Mouse (Mus musculus) embryonic facial prominence, embryonic 15.5 days (tissue): ENCODE measurements at regions not wholly inside any gene's neighbourhood (a gene's known extent, or its start where the extent isn't known, plus 50 kb on each side); places are given as distances from the start of the nearest gene placed in this dataset.

Source experiments
- ATAC-seq: fragments of 200-750 bp; cut with Nextera tagmentation; 2 replicates; pipeline ENCODE4 v1.8.0; 2017; ENCODE audit warnings: low read depth, moderate TSS enrichment; ENCODE audit not compliant: insufficient number of reproducible peaks, low FRiP score, low TSS enrichment
- H3K27ac ChIP-seq: fragments of 300-500 bp; sonication (generic); replicated peaks from 2 replicates; pipeline ENCODE4 v1.5.1; 2015; ENCODE audit warnings: mild to moderate bottlenecking, inconsistent platforms
- H3K27me3 ChIP-seq: fragments of 300-500 bp; sonication (generic); 2 replicates; pipeline ENCODE4 v1.6.1; 2015; ENCODE audit warnings: inconsistent platforms
- H3K36me3 ChIP-seq: fragments of 300-500 bp; sonication (generic); 2 replicates; pipeline ENCODE4 v1.6.1; 2015; ENCODE audit warnings: mild to moderate bottlenecking, inconsistent platforms
- H3K4me1 ChIP-seq: fragments of 300-500 bp; sonication (generic); 2 replicates; pipeline ENCODE4 v1.6.1; 2015; ENCODE audit warnings: inconsistent platforms
- H3K4me2 ChIP-seq: fragments of 300-500 bp; sonication (generic); replicated peaks from 2 replicates; pipeline ENCODE4 v1.6.1; 2015; ENCODE audit warnings: mild to moderate bottlenecking, inconsistent platforms
- H3K4me3 ChIP-seq: fragments of 300-500 bp; sonication (generic); replicated peaks from 2 replicates; pipeline ENCODE4 v1.5.1; 2015; ENCODE audit warnings: mild to moderate bottlenecking, inconsistent platforms
- H3K9ac ChIP-seq: fragments of 300-500 bp; sonication (generic); 2 replicates; pipeline ENCODE4 v1.6.1; 2015; ENCODE audit warnings: inconsistent platforms
- H3K9me3 ChIP-seq: fragments of 300-500 bp; sonication (generic); replicated peaks from 2 replicates; pipeline ENCODE4 v1.6.1; 2016; ENCODE audit warnings: inconsistent platforms
- WGBS: fragments of 180-500 bp; shearing (Covaris S2); methylation state at CpG from one replicate; pipeline ENCODE4 v1.1.7; 2015; 5-methylcytosine and 5-hydroxymethylcytosine counted together

DNA sequence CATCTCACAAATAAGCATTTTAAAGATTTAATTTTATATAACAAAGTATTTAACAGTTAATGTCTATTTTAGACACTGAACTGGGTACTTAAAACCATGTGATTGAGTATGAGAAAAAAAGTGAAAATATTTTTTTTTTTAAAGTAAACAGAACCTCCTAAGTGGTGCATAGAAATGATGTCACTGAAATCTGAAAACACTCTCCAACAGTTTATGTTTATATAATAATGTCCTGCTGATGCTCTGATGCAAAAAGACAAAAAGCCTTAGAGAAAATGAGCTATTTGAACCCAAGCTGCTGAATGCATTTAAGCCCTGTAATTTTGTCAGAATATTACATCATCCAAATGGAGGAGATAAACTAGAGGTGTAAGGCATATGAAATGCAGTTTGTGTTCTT is 3447.1 kb downstream of the 9330182O14Rik start:
- ATAC-seq: no peak
- H3K27ac ChIP-seq: no peak overlapping the region
- no peaks in the 10 kb centered on the region for H3K36me3 ChIP-seq
- H3K4me2 ChIP-seq: no peak overlapping the region
- H3K4me3 ChIP-seq: no peak overlapping the region
- no peak overlapping the region for H3K9ac ChIP-seq
- H3K9me3 ChIP-seq: no peaks in the 10 kb centered on the region
- no peaks in the 10 kb centered on the region for H3K27me3 ChIP-seq
- no peaks in the 10 kb centered on the region for H3K4me1 ChIP-seq

DNA sequence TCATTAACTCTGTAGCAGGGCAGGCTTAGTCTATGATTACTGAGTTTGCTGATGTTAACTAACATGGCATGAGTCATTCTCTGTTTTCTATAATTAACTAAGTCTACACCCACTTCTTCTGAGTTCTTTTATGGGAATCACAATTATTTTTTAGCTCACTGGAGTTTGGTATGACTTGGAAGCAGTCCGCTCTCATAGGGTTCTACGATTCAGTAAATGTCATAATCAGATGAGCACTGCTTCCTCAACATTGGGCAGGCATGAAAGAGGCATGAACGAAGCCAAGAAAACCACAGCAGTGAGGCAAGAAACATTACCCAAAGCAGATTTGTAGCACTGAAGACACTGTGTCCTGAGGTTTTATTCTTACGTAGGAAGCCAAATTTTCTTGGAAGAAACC is 3451.6 kb downstream of the 9330182O14Rik start:
- ATAC-seq: peak; percentile 65
- Histone ChIP-seq H3K9me3 (no peaks in the 10 kb centered on the region), H3K4me2 (no peak overlapping the region), H3K27ac (no peak overlapping the region), H3K4me3 (no peak overlapping the region), H3K9ac (no peak overlapping the region), H3K4me1 (no peaks in the 10 kb centered on the region), H3K36me3 (no peaks in the 10 kb centered on the region), H3K27me3 (no peaks in the 10 kb centered on the region)
- 54% methylated on average over 4 of the region's 4 CpGs for WGBS

DNA sequence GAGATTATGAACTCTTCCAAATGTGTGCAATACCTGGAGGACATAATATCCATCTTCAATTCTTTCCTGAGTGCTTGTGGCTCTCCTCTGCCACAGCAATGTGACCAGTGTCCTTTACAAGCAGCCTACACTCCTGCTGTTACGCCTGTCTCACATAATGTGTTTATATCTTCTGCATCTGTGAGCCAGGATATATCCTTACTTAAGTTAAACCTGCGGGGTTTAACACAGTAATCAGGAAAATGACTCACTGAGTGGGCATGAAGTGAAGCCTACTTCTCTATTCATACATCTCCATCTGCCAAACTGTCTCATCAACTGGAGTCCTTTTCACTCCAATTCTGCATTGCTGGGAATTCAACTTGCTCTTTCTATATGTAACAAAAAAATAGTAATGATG is 3453.9 kb downstream of the 9330182O14Rik start:
- Histone ChIP-seq H3K27ac (no peak overlapping the region), H3K36me3 (no peaks in the 10 kb centered on the region), H3K9me3 (no peaks in the 10 kb centered on the region), H3K4me1 (no peaks in the 10 kb centered on the region), H3K27me3 (no peaks in the 10 kb centered on the region), H3K9ac (no peak overlapping the region), H3K4me3 (no peak overlapping the region), H3K4me2 (no peak overlapping the region)
- no peak for ATAC-seq
- 71% methylated on average over 2 of the region's 2 CpGs for WGBS

DNA sequence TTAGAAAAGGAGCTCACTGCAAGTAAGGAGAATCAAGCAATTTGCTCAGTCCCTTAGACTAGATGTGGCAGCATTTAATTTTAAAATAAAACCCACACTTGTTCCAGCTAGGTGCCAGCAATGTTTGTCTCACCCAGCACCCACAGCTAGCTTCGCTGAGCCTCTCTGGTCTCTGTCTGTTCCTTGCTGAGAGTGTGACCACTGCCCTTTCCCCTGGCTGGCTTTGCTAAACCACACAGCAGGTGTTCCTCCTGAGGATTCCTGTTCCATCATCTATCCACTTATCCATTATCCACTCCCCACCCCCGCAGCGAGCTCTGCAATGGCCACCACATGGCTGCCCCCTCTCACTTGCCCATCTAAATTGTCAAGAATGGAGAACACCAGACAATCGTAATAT is 3473.5 kb downstream of the 9330182O14Rik start:
- H3K4me2 ChIP-seq: no peak overlapping the region
- H3K9ac ChIP-seq: no peak overlapping the region
- H3K27me3 ChIP-seq: no peaks in the 10 kb centered on the region
- no peaks in the 10 kb centered on the region for H3K4me1 ChIP-seq
- H3K4me3 ChIP-seq: no peak overlapping the region
- no peak overlapping the region for H3K27ac ChIP-seq
- WGBS: 87% methylated on average over 4 of the region's 4 CpGs
- ATAC-seq: no peak
- no peaks in the 10 kb centered on the region for H3K36me3 ChIP-seq
- H3K9me3 ChIP-seq: no peaks in the 10 kb centered on the region

DNA sequence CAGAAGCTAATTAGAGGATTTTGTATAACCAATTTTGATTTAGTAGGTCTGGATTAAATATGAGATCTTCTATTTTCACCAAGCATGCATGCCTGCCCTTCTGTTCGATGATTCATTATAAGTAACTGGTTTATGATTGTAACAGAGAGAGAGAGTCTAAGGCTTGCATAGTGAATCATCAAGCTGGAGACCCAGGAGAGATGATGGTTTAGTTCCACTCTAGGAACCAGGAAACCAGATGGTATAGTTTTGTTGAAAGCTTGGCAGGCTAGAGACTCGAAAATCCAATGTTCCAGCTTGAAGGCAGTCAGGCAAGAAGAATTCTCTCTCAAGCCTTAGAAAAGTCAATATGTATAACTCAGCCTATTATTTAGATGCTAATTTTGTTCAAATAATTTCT is 3475.7 kb downstream of the 9330182O14Rik start:
- no peak overlapping the region for H3K9ac ChIP-seq
- H3K27me3 ChIP-seq: no peaks in the 10 kb centered on the region
- no peak for ATAC-seq
- H3K27ac ChIP-seq: no peak overlapping the region
- WGBS: 56% methylated on average over 2 of the region's 2 CpGs
- no peaks in the 10 kb centered on the region for H3K9me3 ChIP-seq
- no peaks in the 10 kb centered on the region for H3K36me3 ChIP-seq
- no peaks in the 10 kb centered on the region for H3K4me1 ChIP-seq
- H3K4me2 ChIP-seq: no peak overlapping the region
- no peak overlapping the region for H3K4me3 ChIP-seq

DNA sequence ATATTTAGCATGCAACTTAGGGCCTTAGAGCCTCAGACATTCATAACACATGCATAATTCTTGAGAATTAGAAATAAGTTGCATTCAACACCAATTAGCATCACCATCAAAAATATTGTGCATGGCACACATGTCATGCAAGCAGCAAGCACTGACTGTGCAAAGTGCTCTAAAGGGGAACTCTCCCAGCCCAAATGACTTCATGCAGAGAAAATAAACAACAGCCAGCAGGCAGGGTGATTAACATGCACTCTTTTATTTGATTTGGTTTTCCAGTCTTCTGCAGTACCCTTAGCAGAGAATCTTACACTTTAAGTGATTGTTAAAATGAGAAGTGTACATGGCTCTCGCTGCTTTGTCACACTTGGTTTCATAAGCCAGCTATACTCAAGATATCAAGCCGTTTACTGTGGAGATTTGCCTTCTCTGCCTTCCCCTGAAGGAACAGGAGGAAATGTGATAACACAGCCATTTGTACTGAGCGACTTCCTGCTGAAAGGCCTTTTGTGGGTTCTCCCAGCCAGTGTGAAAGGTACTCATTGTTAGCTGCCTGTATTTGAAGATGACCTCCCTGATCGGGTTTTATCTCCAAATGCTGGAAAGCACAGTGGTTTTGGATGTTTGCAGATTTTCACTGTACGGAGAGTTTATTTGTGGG is 3480.0 kb downstream of the 9330182O14Rik start:
- no peak for ATAC-seq
- H3K4me3 ChIP-seq: no peak overlapping the region
- no peaks in the 10 kb centered on the region for H3K36me3 ChIP-seq
- no peak overlapping the region for H3K4me2 ChIP-seq
- H3K9ac ChIP-seq: no peak overlapping the region
- no peaks in the 10 kb centered on the region for H3K9me3 ChIP-seq
- H3K27me3 ChIP-seq: no peaks in the 10 kb centered on the region
- H3K27ac ChIP-seq: no peak overlapping the region
- H3K4me1 ChIP-seq: no peaks in the 10 kb centered on the region
- WGBS: 26% methylated on average over 5 of the region's 5 CpGs

DNA sequence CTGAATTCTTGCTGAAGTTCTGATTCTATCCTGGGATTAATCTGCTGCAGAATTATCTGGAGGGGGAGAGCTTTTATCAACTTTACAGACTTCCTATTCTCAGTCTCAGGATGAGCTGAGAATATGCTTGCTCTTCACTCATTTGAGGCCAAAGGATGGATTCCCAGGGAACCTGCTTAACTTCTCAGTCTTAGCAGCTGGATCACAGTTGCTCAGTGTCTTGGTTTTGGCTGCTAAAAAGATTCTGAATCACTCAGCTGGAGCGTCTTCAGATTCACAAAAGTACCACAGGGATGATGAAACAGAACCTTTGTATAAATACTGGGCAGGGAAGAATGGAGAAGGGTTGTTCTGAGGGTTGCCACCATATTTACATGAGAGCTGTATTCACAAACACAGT is 3481.6 kb downstream of the 9330182O14Rik start:
- H3K27ac ChIP-seq: no peak overlapping the region
- no peaks in the 10 kb centered on the region for H3K27me3 ChIP-seq
- H3K4me1 ChIP-seq: no peaks in the 10 kb centered on the region
- H3K4me2 ChIP-seq: no peak overlapping the region
- H3K4me3 ChIP-seq: no peak overlapping the region
- ATAC-seq: no peak
- no peak overlapping the region for H3K9ac ChIP-seq
- 74% methylated on average over 1 of the region's 1 CpGs for WGBS
- no peaks in the 10 kb centered on the region for H3K36me3 ChIP-seq
- no peaks in the 10 kb centered on the region for H3K9me3 ChIP-seq

DNA sequence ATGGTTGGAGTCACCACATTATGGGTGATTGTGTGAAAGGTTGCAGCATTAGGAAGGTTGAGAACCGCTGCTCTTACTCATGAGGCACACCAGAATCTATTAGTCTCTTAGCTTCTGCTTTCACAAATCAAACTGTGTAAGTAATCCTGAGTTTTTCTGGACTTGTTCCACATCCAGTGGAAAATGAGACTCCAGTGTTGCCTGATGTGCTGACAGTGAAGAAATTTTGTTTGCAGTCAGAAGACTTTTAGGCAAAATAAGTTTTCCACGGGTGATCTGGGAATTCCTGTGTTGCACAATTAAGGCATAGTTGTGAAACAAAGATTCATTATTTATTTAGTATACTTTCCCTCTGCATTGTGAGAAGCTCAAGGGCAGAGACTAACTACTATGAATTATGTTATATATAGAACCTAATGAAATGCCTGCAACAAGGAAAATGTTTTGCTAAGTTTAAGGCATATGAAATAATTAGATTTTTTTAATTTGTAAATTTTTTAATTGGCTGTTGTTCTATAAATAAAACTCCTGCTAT is 3490.3 kb downstream of the 9330182O14Rik start:
- Histone ChIP-seq H3K9me3 (no peaks in the 10 kb centered on the region), H3K4me2 (no peak overlapping the region), H3K9ac (no peak overlapping the region), H3K4me3 (no peak overlapping the region), H3K27ac (no peak overlapping the region), H3K4me1 (no peaks in the 10 kb centered on the region), H3K36me3 (no peaks in the 10 kb centered on the region), H3K27me3 (no peaks in the 10 kb centered on the region)
- WGBS: 49% methylated on average over 2 of the region's 2 CpGs
- no peak for ATAC-seq

DNA sequence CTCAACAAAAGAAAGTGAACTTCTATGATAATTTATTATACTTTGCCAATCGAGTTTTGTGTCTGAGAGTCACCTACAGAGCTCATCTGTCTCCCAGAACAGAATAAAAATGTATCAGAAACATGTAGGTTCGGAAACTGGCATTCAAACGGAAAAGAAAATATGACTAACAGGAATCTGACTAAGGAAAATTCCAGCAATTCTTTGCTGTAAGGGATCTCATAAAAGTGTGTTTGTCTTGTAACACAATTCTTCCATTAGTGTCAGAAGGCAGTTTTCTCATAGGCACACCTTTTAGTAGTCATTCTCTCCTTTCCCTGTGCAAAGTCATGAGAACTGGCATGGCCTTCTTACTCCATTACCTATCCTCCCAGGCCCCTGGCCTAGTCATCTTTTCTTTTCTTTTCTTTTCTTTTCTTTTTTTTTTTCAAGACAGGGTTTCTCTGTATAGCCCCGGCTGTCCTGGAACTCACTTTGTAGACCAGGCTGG is 3490.9 kb downstream of the 9330182O14Rik start:
- no peak for ATAC-seq
- Histone ChIP-seq H3K4me2 (no peak overlapping the region), H3K9ac (no peak overlapping the region), H3K9me3 (no peaks in the 10 kb centered on the region), H3K4me3 (no peak overlapping the region), H3K27ac (no peak overlapping the region), H3K4me1 (no peaks in the 10 kb centered on the region), H3K36me3 (no peaks in the 10 kb centered on the region), H3K27me3 (no peaks in the 10 kb centered on the region)
- WGBS: 69% methylated on average over 4 of the region's 4 CpGs

DNA sequence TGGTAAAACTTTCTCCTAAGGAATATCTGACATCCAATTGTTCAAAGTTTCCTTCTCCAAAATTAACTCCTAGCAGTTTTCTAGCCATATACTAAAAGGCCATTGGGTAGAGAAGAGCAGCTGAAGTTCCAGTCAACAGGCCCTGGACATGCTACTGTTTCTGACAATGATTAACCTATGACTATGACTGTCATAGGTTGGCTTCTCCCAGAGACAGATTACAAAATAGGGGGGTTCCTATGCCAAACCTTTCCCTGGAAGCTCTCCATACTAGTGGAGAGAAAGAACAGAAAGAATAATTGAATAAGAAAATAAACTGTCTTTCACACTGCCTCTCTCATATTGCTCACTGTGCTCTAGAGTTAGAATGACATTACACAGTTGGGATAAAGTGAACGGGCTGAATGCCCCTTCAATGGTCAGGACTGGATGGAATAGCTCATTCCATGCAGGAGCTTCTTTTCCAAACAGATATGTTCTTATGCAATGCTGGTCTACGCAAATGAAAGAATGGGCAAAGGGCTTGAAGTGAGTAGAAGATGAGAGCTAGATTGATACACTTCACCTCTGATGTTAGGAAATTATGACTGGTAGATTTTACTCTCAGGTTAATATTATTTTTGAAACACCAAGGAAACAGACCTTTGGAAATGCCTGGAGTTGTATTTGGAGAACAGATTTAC is 3516.8 kb downstream of the 9330182O14Rik start:
- no peaks in the 10 kb centered on the region for H3K4me1 ChIP-seq
- no peaks in the 10 kb centered on the region for H3K9me3 ChIP-seq
- no peak for ATAC-seq
- H3K4me3 ChIP-seq: no peak overlapping the region
- WGBS: 82% methylated on average over 2 of the region's 2 CpGs
- no peak overlapping the region for H3K9ac ChIP-seq
- no peaks in the 10 kb centered on the region for H3K36me3 ChIP-seq
- no peaks in the 10 kb centered on the region for H3K27me3 ChIP-seq
- H3K4me2 ChIP-seq: no peak overlapping the region
- H3K27ac ChIP-seq: no peak overlapping the region

DNA sequence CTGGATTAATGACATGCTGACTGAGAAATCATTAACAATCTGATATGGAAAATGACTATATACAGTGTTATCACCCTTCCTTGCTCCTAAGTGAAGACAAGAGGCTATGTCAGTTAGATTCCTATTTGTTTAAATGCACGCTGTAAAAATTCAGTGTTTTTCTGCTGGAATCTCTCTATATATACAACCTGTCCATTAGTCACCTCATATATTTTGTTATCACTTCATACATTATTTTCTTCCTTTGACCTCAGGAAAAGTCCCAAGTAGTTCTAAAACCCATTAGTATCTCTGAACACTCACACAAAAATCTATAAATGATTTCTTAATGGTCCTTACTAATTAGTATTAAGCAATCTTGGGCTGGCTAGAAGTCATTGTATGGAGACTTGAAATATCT is 3529.5 kb downstream of the 9330182O14Rik start:
- H3K27me3 ChIP-seq: no peaks in the 10 kb centered on the region
- ATAC-seq: no peak
- 74% methylated on average over 1 of the region's 1 CpGs for WGBS

DNA sequence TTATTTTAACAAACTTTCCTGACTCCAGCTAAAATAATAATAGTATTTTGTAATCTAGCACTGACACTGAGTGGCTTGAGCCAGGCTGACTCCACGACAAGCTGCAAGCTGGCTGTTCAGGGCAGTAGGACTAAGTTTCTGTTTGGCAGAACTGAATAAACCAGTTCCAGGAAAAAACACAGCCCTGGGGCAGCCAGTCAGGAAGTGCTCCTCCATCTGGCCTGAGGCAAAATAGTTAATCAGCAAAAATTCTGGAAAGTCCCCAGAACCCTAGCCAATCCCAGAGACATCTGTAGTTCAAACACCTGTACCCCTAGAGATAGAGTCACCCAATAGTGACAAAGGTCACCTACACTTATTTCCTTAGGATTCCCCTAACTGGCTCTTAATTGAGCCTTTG is 3544.7 kb downstream of the 9330182O14Rik start:
- ATAC-seq: no peak
- no peak overlapping the region for H3K4me3 ChIP-seq
- no peak overlapping the region for H3K4me2 ChIP-seq
- no peaks in the 10 kb centered on the region for H3K4me1 ChIP-seq
- H3K36me3 ChIP-seq: no peaks in the 10 kb centered on the region
- H3K9ac ChIP-seq: no peak overlapping the region
- H3K27me3 ChIP-seq: no peaks in the 10 kb centered on the region
- H3K27ac ChIP-seq: no peak overlapping the region
- WGBS: 25% methylated on average over 1 of the region's 1 CpGs
- no peaks in the 10 kb centered on the region for H3K9me3 ChIP-seq

More for the DNA sequence above, 3529.5 kb downstream of the 9330182O14Rik start:
- Histone ChIP-seq H3K4me2 (no peak overlapping the region), H3K9me3 (no peaks in the 10 kb centered on the region), H3K4me3 (no peak overlapping the region), H3K9ac (no peak overlapping the region), H3K27ac (no peak overlapping the region), H3K36me3 (no peaks in the 10 kb centered on the region), H3K4me1 (no peaks in the 10 kb centered on the region)
